Mouse (Mus musculus) left cerebral cortex, postnatal 14 days (tissue): ENCODE measurements around the gene Tagap1. TPM values are rescaled to one million over a fixed set of nuclear protein-coding genes. Genes with fewer than 3 reads are reported as not detected.

Experiments used
- total RNA-seq, 2 experiments: library from RNA; stranded (reverse); gene quantifications; 2 replicates each; pipeline ENCODE4 v1.2.3; 2021

The Tagap1 gene
- total RNA-seq, 2 experiments from 2014 or later: 21.5 to 24.2 TPM

Other genes with a start within 250 kb of the Tagap1 start
- 10 to 100 TPM; 43.6 to 47.9 TPM for gene Ezr, start 178.4 kb downstream of the Tagap1 start, total RNA-seq
- 10 to 100 TPM; 29.1 to 31.0 TPM for gene Rsph3b, start 12.5 kb downstream of the Tagap1 start, total RNA-seq
- 10 to 100 TPM; 44.6 to 45.7 TPM for gene Rnaset2b, start 9.5 kb upstream of the Tagap1 start, total RNA-seq
- under 1 TPM in 1 of 2 experiments, not detected in 1; 0.42 TPM for gene Gm49721, start 17.7 kb upstream of the Tagap1 start, total RNA-seq
- gene Gm1604a, start 64.4 kb upstream of the Tagap1 start, total RNA-seq: under 1 TPM; 0.61 to 0.64 TPM
- gene Rps6ka2, start 209.0 kb upstream of the Tagap1 start, total RNA-seq: 10 to 100 TPM; 49.8 to 56.0 TPM